Mouse (Mus musculus) sigmoid colon, adult 10 weeks (tissue): ENCODE measurements around the gene Scgb2b12. TPM values are rescaled to one million over a fixed set of nuclear protein-coding genes. Genes with fewer than 3 reads are reported as not detected.

Source experiments
- polyA plus RNA-seq: library from polyadenylated mRNA; stranded (reverse); fragments of 350-450 nt; fragmentation: Illumina TruSeq; extraction: RNeasy Lipid Tissue Mini Kit (QIAGEN cat#74804); gene quantifications from one replicate; pipeline ENCODE4 v1.2.3, GENCODE M21; 2014; ENCODE audit warnings: low read depth, low replicate concordance

The Scgb2b12 gene
- polyA plus RNA-seq, result not detected

DNA sequence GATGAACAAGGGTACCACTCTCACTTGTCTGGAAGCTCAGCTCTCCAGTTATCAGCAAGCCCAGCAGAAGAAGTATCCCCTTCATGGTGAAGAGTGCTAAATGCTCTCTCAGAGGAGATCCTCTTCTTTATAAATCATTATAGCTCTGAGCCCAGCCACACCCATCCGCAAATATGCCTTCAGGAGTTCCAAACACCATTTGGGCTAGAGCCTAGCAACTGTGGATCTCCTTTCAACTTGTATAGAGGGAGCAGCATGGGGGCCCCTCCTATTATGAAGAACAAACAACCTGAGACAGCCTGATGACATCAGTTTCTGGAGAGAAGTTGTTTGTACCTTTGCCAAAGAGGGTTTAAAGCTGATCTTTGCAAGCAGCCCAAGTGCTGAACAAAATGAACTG is at the start of gene Scgb2b12:
Gene Scgb2b12 (minus strand): TSS at position 101 of the 400 bp plus-strand sequence.

DNA sequence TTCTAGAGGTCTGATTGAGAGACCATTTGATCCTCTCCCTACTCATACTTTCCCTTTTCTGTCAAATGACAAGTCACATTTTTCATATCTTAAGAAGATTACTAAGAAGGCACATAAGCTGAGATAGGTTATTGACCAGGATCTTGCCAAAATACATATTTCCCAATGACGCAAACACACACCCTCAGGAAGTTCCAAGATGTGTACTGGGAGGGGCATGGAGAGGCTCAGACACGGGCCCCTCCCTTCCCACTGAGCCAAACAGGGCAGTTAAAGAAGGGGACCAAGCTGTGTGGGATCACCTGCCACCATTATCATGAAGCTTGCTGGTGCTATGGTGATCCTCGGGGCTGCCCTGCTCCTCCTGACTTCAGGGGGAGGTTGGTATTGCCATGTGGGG is 6.8 kb upstream of the Scgb2b12 start, which contains the start of gene Scgb1b12:
Gene Scgb1b12 (plus strand): TSS at position 301 of the 400 bp plus-strand sequence.

Other genes with a start within 250 kb of the Scgb2b12 start
- not detected for gene Scgb1b10, start 226.4 kb downstream of the Scgb2b12 start, polyA plus RNA-seq
- gene Scgb2b11, start 116.1 kb downstream of the Scgb2b12 start, polyA plus RNA-seq, result not detected
- gene Scgb1b11, start 104.4 kb downstream of the Scgb2b12 start, polyA plus RNA-seq, result not detected
- gene Scgb1b12, start 6.9 kb upstream of the Scgb2b12 start, polyA plus RNA-seq, result not detected
- not detected for gene Scgb1b29, start 114.3 kb upstream of the Scgb2b12 start, polyA plus RNA-seq